Mouse (Mus musculus): ENCODE results near the gene Ddi2.

Gene Ddi2

DNA sequence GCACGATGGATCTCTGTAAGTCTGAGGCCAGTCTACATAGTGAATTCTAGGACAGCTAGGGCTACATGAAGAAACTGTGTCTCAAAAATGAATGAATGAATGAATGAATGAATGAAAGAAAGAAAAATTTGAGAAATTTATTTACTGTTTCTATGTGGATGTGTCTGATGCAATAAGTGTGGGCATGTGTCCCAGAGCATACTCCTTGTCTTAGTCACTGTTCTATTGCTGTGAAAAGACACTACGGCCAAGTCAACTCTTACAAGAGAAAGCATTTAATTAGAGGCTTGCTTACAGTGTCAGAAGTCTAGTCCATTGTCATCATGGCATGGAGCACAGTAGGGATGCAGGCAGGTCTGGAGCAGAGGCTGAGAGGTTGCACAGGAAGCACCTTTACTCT, 14.2 kb downstream of the Ddi2 start:
- no peak for ATAC-seq (ENCODE audit: insufficient number of reproducible peaks, low FRiP score, low TSS enrichment)

GRCm38 (mm10) chr4:141708005-141708404, 15.2 kb downstream of the Ddi2 start:
- ATAC-seq (ENCODE audit: insufficient number of reproducible peaks, low FRiP score, low TSS enrichment) = no peak

DNA sequence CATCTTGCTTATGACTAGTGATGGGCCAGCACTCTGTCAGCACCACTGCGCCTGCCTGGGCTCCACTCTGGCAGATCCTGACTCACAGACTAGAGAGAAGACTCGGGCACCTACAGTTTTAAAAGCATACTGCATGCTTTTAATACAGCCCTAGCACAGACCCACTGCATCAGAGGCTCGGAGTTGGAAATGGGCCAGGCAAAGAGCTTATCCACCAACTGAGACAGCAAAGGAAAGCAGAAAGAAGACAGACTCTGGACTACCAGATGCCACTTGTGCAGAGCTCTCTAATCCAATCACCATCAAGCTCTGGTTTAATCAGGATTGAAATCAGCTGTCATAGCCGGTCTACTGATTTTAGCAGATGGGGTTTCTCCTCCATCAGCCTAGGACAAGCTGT, 17.9 kb downstream of the Ddi2 start:
- ATAC-seq (ENCODE audit: insufficient number of reproducible peaks, low FRiP score, low TSS enrichment) = no peak

- ATAC-seq (ENCODE audit: insufficient number of reproducible peaks, low FRiP score, low TSS enrichment) = no peak
Observed at GRCm38 (mm10) chr4:141704625-141705024, 18.6 kb downstream of the Ddi2 start.

GRCm38 (mm10) chr4:141694719-141695118, 28.5 kb downstream of the Ddi2 start:
- no peak for ATAC-seq (ENCODE audit: insufficient number of reproducible peaks, low FRiP score, low TSS enrichment)

- ATAC-seq (ENCODE audit: insufficient number of reproducible peaks, low FRiP score, low TSS enrichment) = no peak
Observed at GRCm38 (mm10) chr4:141688505-141688904, 34.7 kb downstream of the Ddi2 start.

DNA sequence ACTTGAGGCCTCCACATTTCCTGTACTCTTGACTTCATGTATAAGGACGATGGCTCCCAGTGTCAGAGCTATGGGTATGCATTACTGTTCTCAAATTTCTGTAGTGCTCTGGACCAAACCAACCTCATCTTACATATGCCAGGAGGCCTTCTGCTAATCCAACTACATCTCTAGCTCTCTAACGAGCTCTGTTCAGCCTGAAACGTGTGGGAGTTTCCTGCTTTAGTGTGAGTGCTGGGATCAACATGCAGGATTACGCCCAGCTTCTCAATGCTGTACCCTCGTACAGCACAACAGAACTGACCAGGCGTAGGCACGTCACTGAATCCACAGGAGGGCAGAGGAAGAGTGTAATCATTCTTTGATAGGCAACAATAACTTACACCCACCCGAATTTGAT, 36.7 kb downstream of the Ddi2 start:
- no peak for ATAC-seq (ENCODE audit: insufficient number of reproducible peaks, low FRiP score, low TSS enrichment)

GRCm38 (mm10) chr4:141686093-141686492, 37.1 kb downstream of the Ddi2 start:
- ATAC-seq (ENCODE audit: insufficient number of reproducible peaks, low FRiP score, low TSS enrichment) = no peak

DNA sequence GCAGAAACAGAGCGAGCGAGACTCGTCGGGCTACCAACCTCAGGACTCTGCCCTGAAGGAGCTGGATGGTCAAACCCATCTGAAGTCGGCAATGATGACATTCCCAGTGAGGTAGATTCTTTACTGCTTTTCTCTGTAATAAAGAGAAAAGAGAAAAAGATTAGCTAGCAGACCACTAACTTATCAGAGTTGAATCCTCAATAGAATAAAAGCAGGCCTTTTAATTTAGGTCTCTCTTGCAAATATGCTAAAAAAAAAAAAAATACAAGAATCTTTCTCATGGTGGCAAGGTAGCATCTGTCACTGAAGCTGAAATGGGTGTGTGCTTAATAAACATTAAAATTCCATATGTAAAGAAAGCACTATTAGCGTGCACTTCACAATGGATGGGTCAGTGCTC, 37.7 kb downstream of the Ddi2 start, which contains the start of gene Rsc1a1:
Gene Rsc1a1 (minus strand): TSS at position 101 of the 400 bp plus-strand sequence.
- ATAC-seq (ENCODE audit: insufficient number of reproducible peaks, low FRiP score, low TSS enrichment) = no peak

- ATAC-seq (ENCODE audit: insufficient number of reproducible peaks, low FRiP score, low TSS enrichment) = no peak
Observed at GRCm38 (mm10) chr4:141682706-141683230, 40.5 kb downstream of the Ddi2 start.

DNA sequence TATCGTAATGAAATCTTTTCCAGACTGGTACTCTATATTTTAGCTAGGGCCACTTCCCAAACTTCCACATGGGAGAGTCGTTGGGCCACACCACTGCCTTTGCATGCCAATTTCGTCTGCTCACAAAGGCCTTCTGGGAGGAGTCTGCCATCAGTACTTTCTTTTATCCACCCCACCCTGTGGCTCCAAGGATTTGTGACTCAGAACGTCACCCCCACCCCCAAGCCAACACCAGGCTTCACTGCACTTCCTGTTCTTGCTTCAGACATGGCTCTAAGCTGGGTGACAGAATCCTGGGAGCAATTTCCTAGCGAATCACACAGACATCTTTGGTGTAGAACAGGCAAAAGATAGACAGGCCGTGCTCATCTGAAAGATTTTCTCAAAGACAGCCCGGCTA, 41.5 kb downstream of the Ddi2 start:
- no peak for ATAC-seq (ENCODE audit: insufficient number of reproducible peaks, low FRiP score, low TSS enrichment)

DNA sequence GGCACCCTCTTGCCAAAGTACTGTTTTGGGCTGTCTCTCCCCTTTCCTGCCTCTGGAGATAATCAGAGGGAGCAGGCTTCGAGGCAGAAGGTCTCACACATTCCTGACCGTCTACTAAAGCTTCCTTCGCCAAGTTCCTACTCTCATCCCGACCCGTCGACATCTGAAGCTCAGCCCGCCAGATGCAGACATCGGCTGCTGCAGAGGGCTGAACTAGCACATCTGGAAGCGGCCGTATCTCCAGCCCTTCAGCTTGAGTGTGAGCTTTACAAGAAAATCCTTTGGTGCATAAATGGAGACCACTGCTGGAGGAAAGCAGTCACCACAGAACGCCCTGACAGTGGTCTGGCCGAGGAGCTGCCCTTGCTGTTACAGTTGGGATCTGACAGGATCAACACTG, 42.3 kb downstream of the Ddi2 start:
- ATAC-seq (ENCODE audit: insufficient number of reproducible peaks, low FRiP score, low TSS enrichment) = no peak

DNA sequence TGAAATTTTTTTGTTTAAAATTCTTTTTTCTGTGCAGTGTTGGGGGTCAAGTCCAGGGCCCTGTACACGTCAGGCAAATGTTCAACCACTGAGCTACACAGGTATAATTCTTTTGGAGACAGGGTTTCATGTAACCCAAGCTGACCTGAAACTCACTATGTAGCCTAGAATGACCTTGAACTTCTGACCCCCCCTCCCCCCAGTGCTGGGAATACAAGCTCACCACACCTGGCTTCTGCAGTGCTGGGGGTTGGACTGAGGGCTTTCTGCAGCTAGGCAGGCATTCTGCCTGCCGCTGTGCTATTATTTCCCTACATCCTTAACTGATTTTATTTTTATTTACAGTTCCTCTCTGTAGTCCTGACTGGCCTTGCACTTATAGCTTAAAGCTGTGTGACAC, 44.2 kb downstream of the Ddi2 start:
- no peak for ATAC-seq (ENCODE audit: insufficient number of reproducible peaks, low FRiP score, low TSS enrichment)

- no peak for ATAC-seq (ENCODE audit: insufficient number of reproducible peaks, low FRiP score, low TSS enrichment)
Observed at GRCm38 (mm10) chr4:141676462-141676979, 46.7 kb downstream of the Ddi2 start.

DNA sequence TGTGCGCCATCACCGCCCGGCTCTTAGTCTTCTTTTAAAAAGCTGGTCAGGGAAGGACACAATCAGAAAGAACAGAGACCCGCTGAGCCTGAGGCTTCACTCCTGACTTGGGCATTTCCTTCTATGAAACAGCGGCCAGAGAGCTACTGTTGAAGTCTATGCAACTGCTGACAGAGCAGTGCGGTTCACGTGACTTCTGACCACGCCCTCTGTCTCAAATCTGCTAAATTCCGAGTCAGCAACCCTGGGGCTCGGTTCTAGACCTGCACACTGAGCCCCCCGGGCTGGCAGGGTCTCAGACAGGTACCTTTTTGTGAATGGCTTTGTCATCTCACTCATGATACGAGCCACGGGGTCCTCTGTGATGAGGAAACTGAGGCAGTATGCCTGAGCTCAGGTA, 50.9 kb downstream of the Ddi2 start:
- no peak for ATAC-seq (ENCODE audit: insufficient number of reproducible peaks, low FRiP score, low TSS enrichment)

DNA sequence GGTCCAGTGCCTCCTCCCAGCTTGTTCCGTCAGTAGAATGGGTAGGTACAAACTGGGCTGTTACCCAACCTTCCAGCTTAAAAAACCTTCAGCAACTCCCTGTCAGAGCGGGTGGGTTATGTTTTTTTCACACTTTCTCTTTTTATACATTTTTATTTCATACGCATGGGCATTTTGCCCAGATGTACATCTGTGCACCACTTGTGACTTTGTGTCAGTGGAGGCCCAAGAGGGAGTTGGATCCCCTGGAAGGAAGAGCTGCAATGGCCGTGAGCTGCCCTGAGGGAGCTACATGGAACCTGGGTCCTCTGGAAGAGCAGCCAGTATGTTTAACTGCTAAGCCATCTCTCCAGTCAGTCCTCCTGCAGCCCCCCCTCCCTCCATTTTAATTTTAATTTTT, 51.8 kb downstream of the Ddi2 start:
- ATAC-seq (ENCODE audit: insufficient number of reproducible peaks, low FRiP score, low TSS enrichment) = no peak

GRCm38 (mm10) chr4:141669898-141670712, 53.1 kb downstream of the Ddi2 start:
- ATAC-seq (ENCODE audit: insufficient number of reproducible peaks, low FRiP score, low TSS enrichment) = no peak

- 0 out of 2 replicates have a peak, but pooled peaks have one; percentile 9 for ATAC-seq (ENCODE audit: insufficient number of reproducible peaks, low FRiP score, low TSS enrichment)
Observed at GRCm38 (mm10) chr4:141664799-141665198, 58.4 kb downstream of the Ddi2 start, which contains the start of gene Plekhm2. Gene Plekhm2, minus strand, starts transcription at chr4:141664899.

DNA sequence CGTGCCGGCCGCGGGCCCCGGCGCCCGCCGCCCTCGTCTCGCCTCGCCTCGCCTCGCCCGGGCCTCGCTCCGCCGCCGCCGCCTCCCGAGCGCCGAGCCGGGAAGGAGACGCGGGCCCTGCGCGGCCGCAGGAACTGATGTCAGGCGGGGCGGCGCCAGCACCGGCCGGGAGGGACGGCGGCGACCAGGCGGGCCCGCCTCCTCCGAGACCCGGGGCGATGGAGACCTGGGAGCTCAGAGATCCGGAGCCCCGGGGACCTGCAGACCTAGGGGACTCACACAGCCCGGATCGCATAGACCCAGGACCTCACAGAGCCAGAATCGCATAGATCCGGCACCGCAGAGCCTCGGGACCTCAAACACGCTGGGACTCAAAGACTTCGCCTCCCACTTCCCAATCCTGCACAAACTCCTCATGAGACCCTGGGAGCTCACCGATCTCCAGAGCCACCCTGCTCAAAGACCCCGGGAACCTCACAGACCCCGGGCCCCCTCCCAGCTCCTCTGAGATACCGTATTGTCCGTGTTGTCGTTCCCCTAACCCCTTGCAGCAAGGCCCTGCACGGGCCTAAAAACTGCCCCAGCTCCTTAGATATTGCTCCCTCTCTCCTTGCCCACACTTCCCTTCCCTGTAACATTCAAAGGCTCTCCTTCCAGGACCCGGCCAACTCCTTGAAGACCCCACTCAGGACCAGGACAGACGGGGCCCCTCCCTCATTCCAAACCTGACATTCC, 59.0 kb downstream of the Ddi2 start:
- peak; percentile 92 for ATAC-seq (ENCODE audit: insufficient number of reproducible peaks, low FRiP score, low TSS enrichment)

DNA sequence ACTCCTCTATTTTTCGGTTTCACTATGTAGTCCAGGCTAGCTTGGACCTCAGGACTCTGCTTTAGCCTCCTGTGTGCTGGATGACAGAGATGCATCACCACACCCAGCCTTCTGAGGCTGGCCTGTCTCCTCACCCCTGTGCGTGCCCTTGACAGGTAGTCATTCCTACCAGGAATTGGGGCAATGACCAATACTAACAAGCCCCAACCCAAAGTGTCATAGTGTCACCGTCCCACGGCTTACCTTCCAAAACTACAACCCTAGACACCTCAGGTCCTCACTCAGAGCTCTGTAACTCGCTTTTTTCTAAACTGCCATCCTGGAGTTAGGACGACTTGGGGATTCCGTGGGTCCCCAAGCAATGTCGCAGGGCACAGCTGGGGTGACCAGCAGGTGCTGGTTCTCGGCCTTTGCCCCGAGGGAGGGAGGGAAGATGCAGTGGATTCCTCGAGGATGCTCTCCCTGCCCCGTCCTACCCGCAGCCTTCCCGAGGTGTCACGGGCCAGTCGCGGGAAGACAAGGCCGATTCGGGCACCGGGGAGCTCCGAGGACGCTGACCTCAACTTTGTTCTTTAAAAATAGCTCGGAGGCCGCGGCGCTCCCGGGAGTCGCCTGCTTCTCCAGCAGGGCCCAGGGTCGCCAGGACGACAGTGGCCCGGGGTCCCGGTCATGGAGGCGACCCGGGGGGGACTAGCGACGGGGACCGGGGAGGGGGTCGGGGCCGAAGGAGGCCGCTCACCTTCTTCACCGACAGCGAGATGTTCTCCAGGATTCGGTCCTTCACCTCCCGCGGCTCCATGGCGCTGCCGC, 59.9 kb downstream of the Ddi2 start:
- no peak for ATAC-seq (ENCODE audit: insufficient number of reproducible peaks, low FRiP score, low TSS enrichment)
